Mouse (Mus musculus) testis, adult 10 weeks (tissue): ENCODE results near the gene E2f4. TPM values are rescaled to one million over a fixed set of nuclear protein-coding genes. Genes with fewer than 3 reads are reported as not detected.

Experiments used
- polyA plus RNA-seq: library from polyadenylated mRNA; stranded (reverse); fragments of 350-450 nt; fragmentation: Illumina TruSeq; extraction: RNeasy Lipid Tissue Mini Kit (QIAGEN cat#74804); gene quantifications from one replicate; pipeline ENCODE4 v1.2.3, GENCODE M21; 2014; ENCODE audit warnings: low read depth, low replicate concordance

The E2f4 gene
- polyA plus RNA-seq = 5.4 TPM

GRCm38 (mm10) chr8:105297511-105298192, at the start of gene E2f4:
Gene E2f4, plus strand, starts transcription at chr8:105297663.

GRCm38 (mm10) chr8:105254966-105255350, 42.5 kb upstream of the E2f4 start, which contains the start of gene B3gnt9:
Gene B3gnt9, minus strand, starts transcription at chr8:105255153.

GRCm38 (mm10) chr8:105264024-105264982, 33.2 kb upstream of the E2f4 start, which contains the start of the genes Tradd and Fbxl8:
Gene Tradd, minus strand, starts transcription at chr8:105264609.
Gene Fbxl8, plus strand, starts transcription at chr8:105264648.

GRCm38 (mm10) chr8:105269461-105269947, 28.0 kb upstream of the E2f4 start, which contains the start of gene Hsf4:
Gene Hsf4, plus strand, starts transcription at chr8:105269801.

GRCm38 (mm10) chr8:105275840-105276239, 21.6 kb upstream of the E2f4 start, which contains the start of gene Nol3:
Gene Nol3, plus strand, starts transcription at chr8:105276140.

GRCm38 (mm10) chr8:105289805-105290460, 7.5 kb upstream of the E2f4 start, which contains the start of gene 4931428F04Rik:
Gene 4931428F04Rik, minus strand, starts transcription at chr8:105289864.

GRCm38 (mm10) chr8:105295895-105296573, 1.4 kb upstream of the E2f4 start, which contains the start of gene Exoc3l:
Gene Exoc3l, minus strand, starts transcription at chr8:105296101.

GRCm38 (mm10) chr8:105305211-105306145, 8.0 kb downstream of the E2f4 start, which contains the start of gene Elmo3:
Gene Elmo3, plus strand, starts transcription at chr8:105305601.

GRCm38 (mm10) chr8:105326141-105326672, 28.7 kb downstream of the E2f4 start, which contains the start of the genes Lrrc29 and Tmem208:
Gene Lrrc29, minus strand, starts transcription at chr8:105326278.
Gene Tmem208, plus strand, starts transcription at chr8:105326354.

GRCm38 (mm10) chr8:105347428-105348221, 50.2 kb downstream of the E2f4 start, which contains the start of gene Fhod1:
Gene Fhod1, minus strand, starts transcription at chr8:105347953.

GRCm38 (mm10) chr8:105348450-105349095, 51.1 kb downstream of the E2f4 start, which contains the start of gene Slc9a5:
Gene Slc9a5, plus strand, starts transcription at chr8:105348843.

Other genes with a start within 250 kb of the E2f4 start
- 0.66 TPM for gene Ces3a, start 249.1 kb upstream of the E2f4 start, polyA plus RNA-seq
- gene Ces3b, start 213.9 kb upstream of the E2f4 start, polyA plus RNA-seq = 0.18 TPM
- 0.21 TPM for gene Ces4a, start 165.9 kb upstream of the E2f4 start, polyA plus RNA-seq
- gene Cbfb, start 127.0 kb upstream of the E2f4 start, polyA plus RNA-seq = 40.2 TPM
- 9.0 TPM for gene D230025D16Rik, start 72.5 kb upstream of the E2f4 start, polyA plus RNA-seq
- 2.6 TPM for gene B3gnt9, start 42.5 kb upstream of the E2f4 start, polyA plus RNA-seq
- gene Tradd, start 33.1 kb upstream of the E2f4 start, polyA plus RNA-seq = 0.20 TPM
- gene Fbxl8, start 33.0 kb upstream of the E2f4 start, polyA plus RNA-seq = not detected
- gene Hsf4, start 27.9 kb upstream of the E2f4 start, polyA plus RNA-seq = not detected
- gene Nol3, start 21.5 kb upstream of the E2f4 start, polyA plus RNA-seq = 0.06 TPM
- 8.6 TPM for gene 4931428F04Rik, start 7.8 kb upstream of the E2f4 start, polyA plus RNA-seq
- 0.71 TPM for gene Exoc3l, start 1.6 kb upstream of the E2f4 start, polyA plus RNA-seq
- gene Elmo3, start 7.9 kb downstream of the E2f4 start, polyA plus RNA-seq = 0.15 TPM
- gene Lrrc29, start 28.6 kb downstream of the E2f4 start, polyA plus RNA-seq = 0.87 TPM
- gene Tmem208, start 28.7 kb downstream of the E2f4 start, polyA plus RNA-seq = 3.1 TPM
- 0.80 TPM for gene Fhod1, start 50.3 kb downstream of the E2f4 start, polyA plus RNA-seq
- gene Slc9a5, start 51.2 kb downstream of the E2f4 start, polyA plus RNA-seq = 1.6 TPM
- 3.6 TPM for gene Plekhg4, start 75.6 kb downstream of the E2f4 start, polyA plus RNA-seq
- 99.0 TPM for gene Kctd19, start 115.8 kb downstream of the E2f4 start, polyA plus RNA-seq
- gene Lrrc36, start 115.9 kb downstream of the E2f4 start, polyA plus RNA-seq = 73.0 TPM
- 0.20 TPM for gene Tppp3, start 173.9 kb downstream of the E2f4 start, polyA plus RNA-seq
- gene Zdhhc1, start 199.2 kb downstream of the E2f4 start, polyA plus RNA-seq = 4.0 TPM
- gene Hsd11b2, start 221.1 kb downstream of the E2f4 start, polyA plus RNA-seq = 0.11 TPM